Mouse (Mus musculus): Measurements from ENCODE around the gene H3f3a.

GRCm38 (mm10) chr1:180775317-180775716 lies 38.4 kb downstream of the H3f3a start:
- TF ChIP-seq POLR2A (IDR thresholded peaks at IDR 0.05; ENCODE audit: insufficient read length, low read depth) (no peak), MYOG (IDR thresholded peaks at IDR 0.05; ENCODE audit: control insufficient read depth in 1 of 3, insufficient read depth in 1 of 3, insufficient read length in 2 of 3, low read depth in 2 of 3) (no peak), USF1 (IDR thresholded peaks at IDR 0.05; ENCODE audit: low read depth) (no peak), POLR2AphosphoS2 (IDR thresholded peaks at IDR 0.05; ENCODE audit: insufficient read length, low read depth) (no peak), MAX (IDR thresholded peaks at IDR 0.05; ENCODE audit: low read depth) (no peak), TCF3 (IDR thresholded peaks at IDR 0.05; ENCODE audit: insufficient read length, low read depth) (no peak), E2F4 (IDR thresholded peaks at IDR 0.05; ENCODE audit: insufficient read depth) (no peak), REST (IDR thresholded peaks at IDR 0.05; ENCODE audit: insufficient read depth, insufficient read length) (no peak), SRF (IDR thresholded peaks at IDR 0.05; ENCODE audit: control insufficient read depth, insufficient read length, low read depth) (no peak), CEBPB (IDR thresholded peaks at IDR 0.05; ENCODE audit: insufficient read depth, poor library complexity, severe bottlenecking) (no peak), MYOD1 (IDR thresholded peaks at IDR 0.05; ENCODE audit: control insufficient read depth in 1 of 3, insufficient read length in 2 of 3, low read depth in 2 of 3) (no peak), TCF12 (IDR thresholded peaks at IDR 0.05; ENCODE audit: insufficient read depth, poor library complexity, severe bottlenecking) (no peak)

Data from myocyte (in vitro differentiated cells).